Mouse (Mus musculus): ENCODE measurements around the gene Pgs1. TPM values are rescaled to one million over a fixed set of nuclear protein-coding genes. Genes with fewer than 3 reads are reported as not detected.

Gene Pgs1
- polyA plus RNA-seq, 1 experiment from 2014 or later, result 46.7 TPM

GRCm38 (mm10) chr11:117971646-117972242 is 14.3 kb upstream of the Pgs1 start:
- ATAC-seq (ENCODE audit: low FRiP score), result no peak
- Histone ChIP-seq H3K9ac (no peak overlapping the region), H3K27me3 (peaks cover 23% of the 10 kb centered on the region)

GRCm38 (mm10) chr11:117972656-117973558 is 13.2 kb upstream of the Pgs1 start:
- no peak overlapping the region for H3K4me3 ChIP-seq
- no peaks in the 10 kb centered on the region for H3K36me3 ChIP-seq
- H3K4me2 ChIP-seq (replicated peaks), result no peak overlapping the region
- peaks cover 41% of the 10 kb centered on the region for H3K4me1 ChIP-seq
- H3K27me3 ChIP-seq, result peaks cover 13% of the 10 kb centered on the region
- no peak overlapping the region for H3K9ac ChIP-seq
- no peak overlapping the region for H3K27ac ChIP-seq
- WGBS, result 66% methylated on average over 11 of the region's 11 CpGs
- no peak for ATAC-seq (ENCODE audit: low FRiP score)
- no peaks in the 10 kb centered on the region for H3K9me3 ChIP-seq (replicated peaks)

More at GRCm38 (mm10) chr11:117971646-117972242, 14.3 kb upstream of the Pgs1 start:
- Histone ChIP-seq H3K36me3 (no peaks in the 10 kb centered on the region), H3K4me2 (replicated peaks) (no peak overlapping the region), H3K4me3 (no peak overlapping the region), H3K4me1 (peaks cover 51% of the 10 kb centered on the region), H3K9me3 (replicated peaks) (no peaks in the 10 kb centered on the region), H3K27ac (no peak overlapping the region)
- WGBS, result 50% methylated on average over 2 of the region's 2 CpGs

GRCm38 (mm10) chr11:117973569-117973968 is 12.5 kb upstream of the Pgs1 start:
- no peak overlapping the region for H3K9ac ChIP-seq
- no peak overlapping the region for H3K27ac ChIP-seq
- peaks cover 37% of the 10 kb centered on the region for H3K4me1 ChIP-seq
- no peak overlapping the region for H3K4me3 ChIP-seq
- peaks cover 13% of the 10 kb centered on the region for H3K27me3 ChIP-seq
- WGBS, result 35% methylated on average over 5 of the region's 5 CpGs
- no peak for ATAC-seq (ENCODE audit: low FRiP score)
- H3K9me3 ChIP-seq (replicated peaks), result no peaks in the 10 kb centered on the region
- no peak overlapping the region for H3K4me2 ChIP-seq (replicated peaks)
- H3K36me3 ChIP-seq, result no peaks in the 10 kb centered on the region

- Histone ChIP-seq H3K27me3 (peaks cover 13% of the 10 kb centered on the region), H3K4me1 (peaks cover 35% of the 10 kb centered on the region), H3K4me3 (no peak overlapping the region), H3K9me3 (replicated peaks) (no peaks in the 10 kb centered on the region), H3K9ac (no peak overlapping the region), H3K4me2 (replicated peaks) (no peak overlapping the region), H3K36me3 (no peaks in the 10 kb centered on the region), H3K27ac (peak overlapping the region; percentile 90)
- ATAC-seq (ENCODE audit: low FRiP score), result no peak
- 21% methylated on average over 14 of the region's 14 CpGs for WGBS
Measured at GRCm38 (mm10) chr11:117974327-117975125, 11.6 kb upstream of the Pgs1 start.

- H3K36me3 ChIP-seq, result no peaks in the 10 kb centered on the region
- H3K27ac ChIP-seq, result peak overlapping the region; percentile 90
- H3K4me1 ChIP-seq, result peaks cover 28% of the 10 kb centered on the region
- WGBS, result 2% methylated on average over 18 of the region's 18 CpGs
- no peaks in the 10 kb centered on the region for H3K9me3 ChIP-seq (replicated peaks)
- peaks cover 13% of the 10 kb centered on the region for H3K27me3 ChIP-seq
- ATAC-seq (ENCODE audit: low FRiP score), result peak; percentile 69; the same call in 1 of the 2 replicates
- peak overlapping the region; percentile 19 for H3K4me2 ChIP-seq (replicated peaks)
- no peak overlapping the region for H3K9ac ChIP-seq
- H3K4me3 ChIP-seq, result no peak overlapping the region
Measured at GRCm38 (mm10) chr11:117975211-117975967, 10.7 kb upstream of the Pgs1 start.

- Histone ChIP-seq H3K9ac (no peak overlapping the region), H3K9me3 (replicated peaks) (no peaks in the 10 kb centered on the region), H3K36me3 (no peaks in the 10 kb centered on the region), H3K27ac (peak overlapping the region; percentile 90), H3K27me3 (peaks cover 13% of the 10 kb centered on the region), H3K4me1 (peaks cover 26% of the 10 kb centered on the region), H3K4me2 (replicated peaks) (peak overlapping the region; percentile 19), H3K4me3 (no peak overlapping the region)
- peak; percentile 79 for ATAC-seq (ENCODE audit: low FRiP score)
- WGBS, result 2% methylated on average over 8 of the region's 8 CpGs
Measured at GRCm38 (mm10) chr11:117976081-117976582, 10.0 kb upstream of the Pgs1 start.

GRCm38 (mm10) chr11:117977694-117978360 is 8.3 kb upstream of the Pgs1 start:
- ATAC-seq (ENCODE audit: low FRiP score), result no peak
- H3K27ac ChIP-seq, result no peak overlapping the region
- WGBS, result 46% methylated on average over 4 of the region's 5 CpGs

GRCm38 (mm10) chr11:117979388-117979787 is 6.7 kb upstream of the Pgs1 start:
- Histone ChIP-seq H3K4me2 (replicated peaks) (no peak overlapping the region), H3K36me3 (no peaks in the 10 kb centered on the region), H3K27ac (no peak overlapping the region), H3K4me3 (no peak overlapping the region), H3K9me3 (replicated peaks) (no peaks in the 10 kb centered on the region), H3K4me1 (peaks cover 25% of the 10 kb centered on the region), H3K9ac (no peak overlapping the region), H3K27me3 (0 out of 2 replicates have a peak, but pooled peaks cover 3% of the 10 kb centered on the region)
- 58% methylated on average over 7 of the region's 7 CpGs for WGBS
- no peak for ATAC-seq (ENCODE audit: low FRiP score)

More at GRCm38 (mm10) chr11:117977694-117978360, 8.3 kb upstream of the Pgs1 start:
- Histone ChIP-seq H3K4me3 (no peak overlapping the region), H3K4me2 (replicated peaks) (no peak overlapping the region), H3K9me3 (replicated peaks) (no peaks in the 10 kb centered on the region), H3K4me1 (peaks cover 26% of the 10 kb centered on the region), H3K36me3 (no peaks in the 10 kb centered on the region), H3K27me3 (0 out of 2 replicates have a peak, but pooled peaks cover 3% of the 10 kb centered on the region), H3K9ac (no peak overlapping the region)

GRCm38 (mm10) chr11:117982426-117982825 is 3.7 kb upstream of the Pgs1 start:
- no peak overlapping the region for H3K27ac ChIP-seq
- no peak overlapping the region for H3K4me2 ChIP-seq (replicated peaks)
- no peaks in the 10 kb centered on the region for H3K27me3 ChIP-seq
- no peaks in the 10 kb centered on the region for H3K36me3 ChIP-seq
- no peak overlapping the region for H3K9ac ChIP-seq
- H3K4me3 ChIP-seq, result no peak overlapping the region
- 78% methylated on average over 5 of the region's 5 CpGs for WGBS
- no peaks in the 10 kb centered on the region for H3K9me3 ChIP-seq (replicated peaks)
- H3K4me1 ChIP-seq, result peaks cover 10% of the 10 kb centered on the region
- no peak for ATAC-seq (ENCODE audit: low FRiP score)

GRCm38 (mm10) chr11:117983770-117984169 is 2.3 kb upstream of the Pgs1 start:
- peaks cover 22% of the 10 kb centered on the region for H3K4me1 ChIP-seq
- H3K27me3 ChIP-seq, result no peaks in the 10 kb centered on the region
- 71% methylated on average over 7 of the region's 7 CpGs for WGBS
- no peaks in the 10 kb centered on the region for H3K36me3 ChIP-seq
- no peak for ATAC-seq (ENCODE audit: low FRiP score)
- no peak overlapping the region for H3K27ac ChIP-seq
- H3K4me3 ChIP-seq, result no peak overlapping the region
- no peak overlapping the region for H3K9ac ChIP-seq
- no peaks in the 10 kb centered on the region for H3K9me3 ChIP-seq (replicated peaks)
- H3K4me2 ChIP-seq (replicated peaks), result no peak overlapping the region

GRCm38 (mm10) chr11:117987032-117987451 is 950 bp downstream of the Pgs1 start:
- WGBS, result under 1% methylated on average over 32 of the region's 32 CpGs
- H3K36me3 ChIP-seq, result no peaks in the 10 kb centered on the region
- H3K9ac ChIP-seq, result peak overlapping the region; percentile 98
- peak overlapping the region; percentile 89 for H3K27ac ChIP-seq
- peak; percentile 68 for ATAC-seq (ENCODE audit: low FRiP score)
- H3K27me3 ChIP-seq, result no peaks in the 10 kb centered on the region
- no peaks in the 10 kb centered on the region for H3K9me3 ChIP-seq (replicated peaks)
- H3K4me1 ChIP-seq, result peaks cover 45% of the 10 kb centered on the region
- H3K4me2 ChIP-seq (replicated peaks), result peak overlapping the region; percentile 87
- peak overlapping the region; percentile 100 for H3K4me3 ChIP-seq

Measured in hindbrain, embryonic 12.5 days (tissue).